Mouse (Mus musculus) activated CD4-positive, CD25-positive, alpha-beta regulatory T cell, adult 4 months (primary cell): ENCODE measurements around the gene Tmem131l. TPM values are rescaled to one million over a fixed set of nuclear protein-coding genes. Genes with fewer than 3 reads are reported as not detected.

ENCODE experiments used
- ATAC-seq: one replicate; pipeline ENCODE4 v1.8.0; 2017
- polyA plus RNA-seq, 2 experiments: library from polyadenylated mRNA; unstranded; fragments of 100-300 nt; shearing (Covaris generic); gene quantifications; one replicate each; pipeline ENCODE4 v1.2.1; 2017

Tmem131l gene
- polyA plus RNA-seq, 2 experiments from 2014 or later: 28.5 to 36.1 TPM

DNA sequence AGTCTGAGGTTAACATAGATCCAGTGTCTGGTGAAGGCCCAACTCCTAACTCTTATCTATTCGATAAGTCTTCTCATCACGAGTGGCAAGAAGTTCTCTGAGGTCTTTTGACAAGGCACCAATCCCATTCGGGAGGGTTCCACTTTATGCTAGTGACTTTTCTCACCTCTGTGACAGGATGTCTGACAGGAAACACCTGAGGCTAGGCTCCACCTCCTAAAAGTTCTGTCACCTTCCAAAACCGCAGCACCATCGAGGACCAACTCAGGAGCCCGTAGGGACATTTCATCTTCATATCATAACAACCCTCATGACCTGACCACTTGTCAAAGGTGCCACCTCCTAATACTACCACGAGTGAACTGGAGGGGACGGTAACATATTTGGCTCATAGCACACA lies 6.2 kb upstream of the Tmem131l start:
- peak; percentile 93 for ATAC-seq

DNA sequence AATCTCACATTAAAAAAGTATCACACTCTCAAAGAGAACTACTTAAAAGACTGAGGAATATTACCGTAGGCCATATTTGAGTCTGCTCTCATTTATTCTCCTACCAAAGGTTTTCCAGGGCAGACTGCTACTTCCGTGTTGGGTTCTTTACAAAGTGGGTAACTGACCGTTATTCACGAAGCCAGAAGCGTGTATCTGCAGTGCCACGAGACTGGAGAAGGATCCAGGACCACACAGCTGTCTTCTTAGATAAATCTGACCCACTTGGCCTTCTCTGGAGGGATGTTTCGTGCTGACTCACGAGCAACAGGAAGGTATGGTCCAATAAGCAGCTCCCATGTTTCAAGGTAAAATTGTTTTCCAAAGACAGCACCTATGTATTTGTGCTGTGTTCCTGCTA lies 1.8 kb upstream of the Tmem131l start:
- ATAC-seq: no peak

DNA sequence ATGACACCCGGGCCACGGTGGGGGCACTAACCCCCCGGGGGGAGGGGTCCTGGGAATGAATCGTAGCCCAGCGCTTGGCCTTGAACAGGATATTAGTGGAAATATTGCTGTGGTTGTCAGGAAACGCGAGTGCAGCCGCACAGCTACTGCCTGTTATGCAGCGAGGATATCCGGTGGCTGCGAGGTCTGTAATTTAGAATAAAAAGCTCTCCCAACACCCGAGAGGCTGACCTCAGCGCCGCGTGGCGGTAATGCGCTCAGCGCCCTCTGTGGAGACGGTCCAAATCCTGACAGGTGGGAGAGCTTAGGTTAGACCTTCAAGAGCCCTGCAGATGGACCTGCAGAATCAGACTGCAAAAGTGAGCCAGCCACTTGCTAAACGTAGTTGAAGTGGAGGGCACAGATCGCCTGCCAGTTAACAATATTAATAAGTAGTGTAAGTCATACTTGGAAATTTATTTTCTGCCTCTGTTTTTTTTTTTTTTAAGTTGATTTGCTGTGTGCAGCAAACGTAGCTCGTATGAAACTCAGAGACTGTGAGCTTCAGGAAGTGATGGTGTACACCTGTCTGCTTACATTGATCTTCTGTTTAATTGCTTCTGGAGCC lies 604 bp upstream of the Tmem131l start:
- ATAC-seq: peak; percentile 78

DNA sequence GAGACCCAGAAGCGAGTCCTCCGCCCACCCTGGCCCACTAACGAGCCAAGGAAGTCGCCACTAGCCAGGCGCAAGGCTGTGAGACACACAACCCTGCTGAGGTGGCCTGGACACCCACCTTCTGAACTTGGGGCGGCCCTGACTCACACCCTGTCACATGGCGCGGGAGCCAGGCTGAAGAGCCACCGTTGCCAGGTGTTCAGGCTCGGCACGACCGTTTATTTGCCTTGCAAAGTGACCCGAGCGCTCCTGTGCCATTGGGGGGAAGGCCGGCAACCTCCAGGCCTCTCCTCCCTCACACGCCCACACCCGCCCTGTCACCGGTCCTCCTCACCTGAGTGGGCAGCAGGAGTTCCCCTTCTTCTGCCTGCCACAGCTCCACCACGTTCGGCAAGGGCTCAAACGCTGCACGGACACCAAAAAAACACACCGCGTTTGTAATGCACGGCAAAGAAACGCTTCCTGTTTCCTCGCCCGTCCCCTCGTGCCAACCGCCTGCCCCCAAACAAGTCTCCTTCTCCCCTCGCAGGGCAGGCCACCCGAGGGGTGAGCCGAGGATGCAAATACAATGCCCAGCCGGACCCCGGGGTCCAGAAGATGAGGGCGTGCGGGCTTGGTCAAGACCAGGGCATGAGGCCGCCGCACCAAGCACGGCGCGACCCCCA lies 862 bp downstream of the Tmem131l start:
- ATAC-seq: peak; percentile 8

GRCm38 (mm10) chr3:84038126-84038525 lies 1.8 kb downstream of the Tmem131l start:
- no peak for ATAC-seq

DNA sequence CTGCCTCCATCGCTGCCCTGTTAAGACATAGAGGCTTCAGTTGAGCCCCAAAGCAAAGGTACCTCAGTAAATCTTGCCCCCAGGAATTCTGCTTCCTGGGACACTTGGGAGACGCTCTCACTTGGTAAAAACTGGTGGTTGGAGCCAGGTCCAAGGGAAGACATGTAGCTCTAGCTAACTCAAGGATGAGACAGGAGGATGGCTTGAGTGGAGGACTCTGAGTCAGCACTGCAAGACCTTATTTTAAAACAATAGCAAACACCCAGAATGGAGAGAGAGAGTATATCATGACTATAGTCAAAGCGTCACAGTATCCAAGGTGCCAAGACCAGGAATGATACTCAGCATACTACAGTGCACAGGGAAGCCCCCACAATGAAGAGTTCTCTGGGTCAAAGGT lies 2.4 kb downstream of the Tmem131l start:
- ATAC-seq: no peak

DNA sequence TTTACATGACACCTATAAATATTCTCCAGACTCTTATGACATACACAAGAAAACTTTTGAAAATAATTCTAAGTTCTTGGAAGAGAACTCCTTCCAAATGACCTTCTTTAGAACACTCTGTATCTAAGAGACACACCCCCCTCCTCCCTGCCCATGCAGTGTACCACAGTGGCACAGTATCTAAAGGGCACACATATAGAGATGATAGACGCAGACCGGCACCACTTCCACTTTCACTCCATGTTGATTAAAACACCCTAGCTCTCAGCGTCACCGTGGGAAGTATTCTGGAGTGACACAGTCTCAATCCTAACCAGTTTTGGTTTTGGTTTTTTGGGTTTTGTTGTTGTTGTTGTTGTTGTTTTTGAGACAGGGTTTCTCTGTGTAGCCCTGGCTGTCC lies 3.1 kb downstream of the Tmem131l start:
- ATAC-seq: peak; percentile 25

GRCm38 (mm10) chr3:84035728-84036364 lies 4.1 kb downstream of the Tmem131l start:
- ATAC-seq: no peak

DNA sequence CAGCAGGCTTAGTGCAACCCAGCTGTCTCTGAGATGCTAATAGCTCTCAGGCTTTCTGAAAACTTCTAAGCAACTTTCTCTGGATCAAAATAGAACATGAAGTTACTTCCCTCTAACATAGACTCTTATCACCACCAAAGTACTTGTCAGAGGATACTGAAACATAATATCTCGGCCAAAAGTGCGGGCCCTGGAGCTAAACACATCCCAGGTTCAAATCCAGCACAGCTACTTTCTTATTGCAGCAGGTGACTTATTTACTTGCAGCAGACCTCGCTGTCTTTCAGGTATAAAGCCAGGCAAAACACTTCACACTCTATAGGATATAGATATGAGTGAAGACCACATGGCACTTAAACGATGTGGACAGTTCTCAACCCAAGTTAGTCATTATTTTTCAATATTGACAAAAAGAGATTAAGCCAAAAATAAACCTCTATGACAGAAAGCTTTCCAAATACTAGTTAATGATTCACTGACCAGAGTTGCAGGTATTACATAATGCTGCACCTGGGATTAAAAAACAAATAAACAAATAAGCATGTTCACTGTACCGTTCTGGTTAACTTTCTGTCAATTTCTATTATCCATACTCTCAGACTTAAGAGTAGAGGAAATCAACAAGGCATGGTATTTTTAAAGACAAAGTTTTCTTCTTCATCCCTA lies 5.7 kb downstream of the Tmem131l start:
- ATAC-seq: no peak

DNA sequence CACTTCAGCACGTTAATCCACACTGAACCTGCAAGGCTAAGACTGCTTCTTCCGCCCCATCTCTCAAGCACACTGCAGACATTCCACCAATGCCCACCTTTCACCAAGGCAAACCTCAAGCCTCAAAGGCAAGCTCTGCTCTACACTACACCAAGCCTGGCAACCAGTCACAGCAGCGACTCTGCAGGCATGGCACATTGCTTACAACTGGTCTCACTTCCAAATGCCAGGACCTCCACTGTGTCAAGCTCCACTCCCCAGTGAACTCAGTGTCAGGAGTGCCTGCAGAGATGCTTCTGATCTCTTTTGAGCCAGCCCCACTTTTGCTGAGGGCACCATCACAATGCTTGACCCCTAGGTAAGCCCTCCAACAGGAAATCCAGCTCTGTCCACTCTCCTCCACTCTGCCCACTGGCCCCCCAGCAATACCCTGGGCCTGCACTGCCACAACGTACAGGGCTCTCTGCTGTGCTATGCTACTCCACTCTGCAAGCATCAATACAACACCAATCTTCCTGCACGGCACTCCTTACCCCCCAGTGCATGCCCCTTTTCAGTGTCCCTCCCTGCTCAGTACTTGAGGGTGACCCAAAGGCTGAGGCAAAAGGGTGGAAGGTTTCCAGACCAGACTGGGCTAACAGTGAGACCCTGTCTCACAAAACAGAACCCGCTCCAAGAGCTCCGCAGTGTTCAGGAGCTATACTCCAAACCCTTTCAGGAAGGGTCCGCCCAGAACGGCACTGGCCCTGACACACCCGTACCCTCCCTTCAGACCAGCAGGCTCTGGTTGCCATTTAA lies 6.8 kb downstream of the Tmem131l start:
- ATAC-seq: no peak

GRCm38 (mm10) chr3:84032419-84032818 lies 7.6 kb downstream of the Tmem131l start:
- no peak for ATAC-seq

GRCm38 (mm10) chr3:84031216-84031615 lies 8.8 kb downstream of the Tmem131l start:
- ATAC-seq: no peak

DNA sequence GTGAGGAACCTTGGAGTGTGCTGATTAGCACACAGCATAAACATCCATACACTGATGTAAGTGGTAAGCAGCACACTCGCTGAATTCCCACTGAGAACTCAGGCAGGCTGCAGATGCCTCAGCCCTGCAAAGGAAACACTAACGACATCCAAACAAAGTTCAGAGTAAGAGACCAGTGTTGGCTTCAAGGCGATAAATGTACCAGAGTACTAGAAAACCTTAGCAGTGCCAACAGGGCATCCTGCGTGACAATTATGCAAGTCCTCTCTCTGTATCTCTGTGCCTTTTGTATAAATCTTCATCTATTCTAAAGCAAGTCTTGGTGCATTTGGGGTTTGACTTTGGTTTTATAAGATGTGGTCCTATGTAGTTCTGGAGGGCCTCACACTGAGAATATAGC lies 11.0 kb downstream of the Tmem131l start:
- no peak for ATAC-seq

- ATAC-seq: no peak
These were observed 12.2 kb downstream of the Tmem131l start for GRCm38 (mm10) chr3:84027691-84028159.

DNA sequence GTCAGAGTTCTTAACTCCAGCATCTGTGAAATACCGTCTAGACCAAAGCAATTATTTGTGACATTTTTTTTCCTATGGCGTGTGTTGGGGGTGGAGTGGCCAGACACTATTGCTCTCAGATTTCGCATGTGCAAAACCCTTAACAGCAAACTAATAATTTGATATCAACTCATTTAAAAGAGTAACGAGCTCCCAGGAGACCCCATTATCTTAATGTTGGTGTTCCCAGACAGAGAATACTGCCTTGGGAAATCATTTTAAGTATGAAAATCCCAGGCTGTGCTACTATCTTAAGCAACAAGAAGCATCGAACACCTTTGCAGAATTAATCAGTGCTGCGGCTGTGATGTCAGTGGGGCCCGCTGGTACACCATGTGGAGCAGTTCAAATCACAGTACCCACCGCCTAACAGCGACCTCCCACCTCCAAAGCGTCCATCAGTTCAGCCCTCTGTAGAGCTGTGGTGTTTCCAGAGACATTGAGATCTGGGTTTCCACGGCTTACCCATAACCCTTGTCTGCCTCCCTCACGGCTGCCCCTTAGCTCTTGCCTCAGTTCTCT lies 15.4 kb downstream of the Tmem131l start:
- ATAC-seq: no peak

DNA sequence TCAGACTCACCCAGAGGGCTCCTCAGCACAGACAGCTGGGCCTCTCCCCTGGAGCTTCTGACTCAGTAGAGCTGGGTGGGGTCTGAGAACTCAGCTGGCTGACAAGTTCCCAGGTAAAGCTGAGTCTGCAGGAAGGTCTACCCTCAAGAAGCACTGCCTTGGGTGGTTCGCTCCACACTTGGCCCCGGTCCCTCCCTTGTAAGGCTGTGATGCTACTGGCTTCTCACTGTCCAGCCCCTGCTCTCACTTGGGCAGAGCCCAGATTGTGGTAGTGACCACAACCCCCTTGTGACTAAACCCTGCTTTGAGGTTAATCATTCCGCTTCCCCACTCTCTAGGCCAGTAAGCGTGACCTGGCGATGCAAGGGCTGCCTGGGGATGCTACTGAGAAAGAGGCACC lies 17.3 kb downstream of the Tmem131l start:
- peak; percentile 44 for ATAC-seq

GRCm38 (mm10) chr3:84022201-84022584 lies 17.8 kb downstream of the Tmem131l start:
- ATAC-seq: no peak

GRCm38 (mm10) chr3:84021217-84022200 lies 18.5 kb downstream of the Tmem131l start:
- ATAC-seq: no peak

GRCm38 (mm10) chr3:84020528-84020927 lies 19.4 kb downstream of the Tmem131l start:
- ATAC-seq: no peak

DNA sequence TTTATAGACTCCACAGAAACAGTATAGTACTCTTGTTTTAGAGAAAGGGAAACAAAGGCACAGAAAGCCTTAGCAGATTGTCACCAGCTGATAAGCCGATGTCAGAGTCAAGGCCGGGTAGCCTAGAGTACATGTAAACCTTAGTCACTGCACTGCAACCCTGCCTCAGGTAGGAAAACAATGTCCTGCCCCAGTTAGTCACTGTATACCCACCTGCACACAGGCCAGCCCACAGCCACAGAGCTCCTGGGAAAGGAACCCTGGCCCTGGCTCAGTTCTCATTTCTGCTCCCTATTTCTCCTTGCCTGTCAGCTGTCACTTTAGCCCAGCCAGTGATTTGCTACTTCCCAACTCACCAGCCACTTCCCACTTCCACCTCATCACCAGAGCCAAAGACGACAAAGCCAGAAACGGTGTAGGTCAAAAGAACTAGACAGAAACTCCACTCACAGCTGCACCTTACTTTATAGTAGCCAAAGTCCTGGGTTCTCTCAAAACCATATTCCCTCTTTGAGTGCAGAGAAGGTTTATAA lies 24.4 kb downstream of the Tmem131l start:
- ATAC-seq: no peak
